Mouse (Mus musculus) stomach, postnatal 0 days (tissue): ENCODE data around the gene Rag2.

Experiments
- CTCF ChIP-seq: IDR thresholded peaks from 2 replicates; pipeline ENCODE4 v1.5.1; 2016; ENCODE audit warnings: antibody characterized with exemption, low read depth, mild to moderate bottlenecking, moderate library complexity
- EP300 ChIP-seq: optimal IDR thresholded peaks from 2 replicates; pipeline ENCODE3; 2016; ENCODE audit warnings: antibody characterized with exemption

- TF ChIP-seq CTCF (no peak), EP300 (no peak)
These were observed 21.4 kb upstream of the Rag2 start for GRCm38 (mm10) chr2:101603099-101603498.
